Mouse (Mus musculus) left cerebral cortex, adult 11 months (tissue): ENCODE results near the gene Plekhj1.
"Not testable (repeated sequence)": the region's sequence is repeated elsewhere in the genome, so short reads cannot be mapped to it uniquely, and the experiment has no call there.

Experiments
- DNase-seq: peaks from one replicate; pipeline ENCODE4 v3.0.0; 2022; ENCODE audit warnings: low spot score

Plekhj1 gene

DNA sequence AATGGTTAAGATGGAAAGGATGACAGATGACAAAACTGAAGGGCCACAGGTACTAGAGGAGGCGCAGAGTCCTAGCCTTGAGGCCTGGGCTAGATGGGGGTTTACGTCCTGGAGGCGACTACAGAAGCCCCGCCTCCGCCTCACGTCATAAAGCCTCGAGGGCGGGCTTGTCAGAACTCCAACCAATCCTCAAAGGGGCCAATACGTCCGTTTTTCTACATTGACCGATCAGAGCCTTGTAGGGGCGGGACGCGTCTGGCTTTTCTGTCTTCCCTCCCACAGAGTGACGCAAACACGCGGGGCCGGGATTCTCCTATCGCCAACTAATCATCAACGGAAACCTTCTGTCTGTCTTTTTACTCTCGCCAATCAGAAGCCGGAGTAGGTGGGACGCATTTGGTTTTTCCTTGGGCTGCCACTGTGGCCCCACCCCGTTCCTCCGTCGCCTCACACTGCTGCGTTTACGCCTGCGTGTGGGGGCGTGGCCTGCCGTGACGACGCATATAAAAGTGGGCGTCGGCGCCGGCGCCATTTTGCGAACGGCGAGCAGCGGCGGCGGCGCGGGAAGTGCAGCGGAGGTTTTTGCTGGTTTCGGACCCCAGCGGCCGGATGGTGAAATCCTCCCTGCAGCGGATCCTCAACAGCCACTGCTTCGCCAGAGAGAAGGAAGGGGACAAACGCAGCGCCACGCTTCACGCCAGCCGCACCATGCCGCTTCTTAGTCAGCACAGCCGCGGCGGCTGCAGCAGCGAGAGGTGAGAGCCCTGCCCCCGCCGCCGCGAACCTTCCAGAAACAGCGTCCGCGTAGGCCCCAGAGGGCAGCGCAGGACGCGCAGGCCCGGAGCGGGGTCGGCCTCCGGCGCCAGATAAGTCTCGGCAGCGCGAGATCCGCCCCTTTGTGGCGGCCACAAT, 28.0 kb upstream of the Plekhj1 start, which contains the start of gene Oaz1:
Gene Oaz1 (plus strand): TSS at position 506 of the 912 bp plus-strand sequence.
- peak; percentile 100 for DNase-seq

DNA sequence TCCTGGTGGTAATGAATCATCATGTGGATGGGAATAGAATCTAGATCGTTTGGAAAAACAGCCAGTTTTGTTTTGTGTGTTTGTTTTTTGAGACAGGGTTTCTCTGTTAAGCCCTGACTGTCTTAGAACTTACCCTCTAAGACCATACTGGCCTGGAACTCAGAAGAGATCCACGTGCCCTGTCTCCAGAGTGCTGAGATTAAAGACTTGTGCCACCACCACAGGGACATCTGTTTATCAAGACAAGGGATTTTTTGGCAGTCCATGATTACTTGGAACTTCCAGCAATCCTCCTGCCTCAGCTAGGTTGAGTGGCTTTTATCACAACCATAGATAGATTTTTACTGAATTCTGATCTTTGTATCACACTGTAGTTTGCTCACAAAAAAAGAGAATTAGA, 26.4 kb upstream of the Plekhj1 start:
- no peak for DNase-seq

- no peak for DNase-seq
Measured at GRCm38 (mm10) chr10:80823847-80824643, 25.6 kb upstream of the Plekhj1 start.

- DNase-seq: no peak
Measured at GRCm38 (mm10) chr10:80823316-80823715, 24.9 kb upstream of the Plekhj1 start.

- DNase-seq: no peak
Measured at GRCm38 (mm10) chr10:80822528-80822927, 24.1 kb upstream of the Plekhj1 start.

GRCm38 (mm10) chr10:80821991-80822390, 23.6 kb upstream of the Plekhj1 start:
- no peak for DNase-seq

- no peak for DNase-seq
Measured at GRCm38 (mm10) chr10:80819406-80819805, 21.0 kb upstream of the Plekhj1 start.

DNA sequence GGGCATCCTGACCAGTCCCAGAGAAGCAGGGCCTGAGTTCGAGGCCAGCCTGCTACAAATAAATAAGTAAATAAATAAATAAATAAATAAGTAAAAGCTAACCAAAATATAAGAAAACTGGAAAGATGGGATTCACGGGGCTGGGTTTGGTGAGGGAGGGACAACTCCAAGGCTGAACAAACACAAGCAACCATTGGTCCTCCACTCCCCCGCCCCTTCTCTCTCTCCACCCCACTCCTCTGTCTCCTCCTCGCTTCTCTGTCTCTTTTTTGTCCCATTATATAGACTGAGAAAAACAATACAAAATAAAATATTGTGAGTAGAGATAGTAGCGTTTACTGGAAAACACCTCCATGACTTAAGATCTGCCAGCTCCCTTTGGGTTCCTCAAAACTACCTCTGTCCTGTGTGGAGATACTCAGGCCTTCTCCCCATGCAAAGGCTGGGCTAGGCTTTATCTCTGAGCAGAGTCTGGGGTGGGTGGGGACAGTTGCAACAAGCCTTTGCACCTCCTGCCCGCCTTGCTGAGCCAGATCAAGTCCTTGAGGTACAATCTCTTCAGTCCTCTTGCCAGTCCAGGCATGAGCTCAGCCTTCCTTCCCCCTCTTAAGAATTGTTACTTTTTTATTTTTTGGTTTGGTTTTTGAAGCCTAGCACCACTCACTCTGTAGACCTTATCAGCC, 20.3 kb upstream of the Plekhj1 start:
- no peak for DNase-seq

GRCm38 (mm10) chr10:80817955-80818354, 19.5 kb upstream of the Plekhj1 start:
- not testable (repeated sequence) for DNase-seq

- no peak for DNase-seq
Measured at GRCm38 (mm10) chr10:80817164-80817563, 18.7 kb upstream of the Plekhj1 start.

- not testable (repeated sequence) for DNase-seq
Measured at GRCm38 (mm10) chr10:80816303-80816702, 17.9 kb upstream of the Plekhj1 start.

GRCm38 (mm10) chr10:80814800-80815199, 16.4 kb upstream of the Plekhj1 start:
- no peak for DNase-seq

DNA sequence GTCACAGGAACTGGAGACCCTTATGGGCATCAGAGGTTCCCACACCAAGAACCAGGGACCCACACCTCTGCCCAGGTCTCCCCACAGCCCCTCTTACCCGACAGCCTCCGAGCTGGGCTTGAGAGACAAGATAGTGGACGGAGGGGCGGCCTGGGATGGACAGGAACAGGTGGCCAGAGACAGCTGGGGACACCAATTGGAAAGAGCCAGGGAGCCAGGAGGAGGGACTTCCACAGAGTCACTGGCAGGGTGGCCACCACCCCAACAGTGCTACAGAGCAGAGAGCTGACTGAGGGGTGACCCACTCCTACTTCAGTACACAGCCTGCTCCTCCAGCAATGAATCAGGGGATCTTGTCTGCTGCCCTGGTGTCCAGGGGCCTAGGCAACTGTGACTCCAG, 14.9 kb upstream of the Plekhj1 start, which contains the start of gene Jsrp1:
Gene Jsrp1 (minus strand): TSS at position 133 of the 400 bp plus-strand sequence.
- no peak for DNase-seq

DNA sequence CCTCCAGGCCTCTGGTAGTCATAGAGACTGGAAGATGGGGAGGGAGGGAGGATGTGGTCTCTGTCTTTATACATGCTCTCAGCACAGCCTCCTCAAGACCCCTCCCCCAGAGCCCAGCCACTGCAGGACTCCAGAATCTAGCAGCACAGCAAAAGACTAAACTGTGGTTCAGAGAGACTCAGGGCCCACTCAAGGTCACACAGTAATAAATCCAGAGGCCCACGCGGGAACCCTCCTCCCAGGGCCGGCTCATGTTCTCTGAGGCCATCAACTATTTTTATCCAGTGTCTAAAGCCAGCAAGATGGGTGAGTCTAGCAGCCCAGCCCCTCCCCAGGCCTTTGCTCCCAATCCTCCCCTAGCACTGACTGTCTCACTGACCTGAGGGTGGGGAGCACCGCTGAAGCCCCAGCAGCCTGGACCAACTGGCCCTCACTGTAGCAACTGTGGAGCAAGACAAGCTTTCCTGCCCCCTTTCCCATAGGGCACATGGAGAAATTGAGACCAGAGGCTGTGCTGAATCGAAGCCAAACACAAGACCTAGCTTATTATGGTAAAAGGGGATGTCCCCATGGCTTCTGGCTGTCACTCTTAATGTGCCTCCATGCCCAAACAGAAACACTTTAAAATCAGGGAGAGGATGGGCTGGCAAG, 14.1 kb upstream of the Plekhj1 start:
- no peak for DNase-seq

DNA sequence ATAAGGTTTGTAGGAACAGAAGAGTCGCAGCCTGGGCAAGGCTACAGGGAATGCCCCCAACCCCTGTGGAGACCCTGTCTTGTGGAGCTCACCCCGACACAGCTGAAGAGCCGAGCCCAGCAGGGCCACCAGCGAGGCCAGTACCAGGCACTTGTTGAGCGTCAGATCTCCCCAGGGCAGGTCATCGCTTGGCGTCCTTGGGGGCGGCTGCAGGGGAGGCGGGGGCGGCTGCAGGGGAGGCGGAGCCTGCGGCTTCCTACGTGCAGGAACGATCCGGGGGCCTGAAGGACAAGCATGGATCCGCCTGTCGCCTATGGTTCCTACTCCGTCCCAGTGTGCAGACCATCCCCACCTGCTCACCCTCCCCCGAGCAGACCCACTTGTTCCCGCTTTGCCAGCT, 11.7 kb upstream of the Plekhj1 start:
- no peak for DNase-seq

- DNase-seq: no peak
Measured at GRCm38 (mm10) chr10:80808985-80809632, 10.7 kb upstream of the Plekhj1 start.

DNA sequence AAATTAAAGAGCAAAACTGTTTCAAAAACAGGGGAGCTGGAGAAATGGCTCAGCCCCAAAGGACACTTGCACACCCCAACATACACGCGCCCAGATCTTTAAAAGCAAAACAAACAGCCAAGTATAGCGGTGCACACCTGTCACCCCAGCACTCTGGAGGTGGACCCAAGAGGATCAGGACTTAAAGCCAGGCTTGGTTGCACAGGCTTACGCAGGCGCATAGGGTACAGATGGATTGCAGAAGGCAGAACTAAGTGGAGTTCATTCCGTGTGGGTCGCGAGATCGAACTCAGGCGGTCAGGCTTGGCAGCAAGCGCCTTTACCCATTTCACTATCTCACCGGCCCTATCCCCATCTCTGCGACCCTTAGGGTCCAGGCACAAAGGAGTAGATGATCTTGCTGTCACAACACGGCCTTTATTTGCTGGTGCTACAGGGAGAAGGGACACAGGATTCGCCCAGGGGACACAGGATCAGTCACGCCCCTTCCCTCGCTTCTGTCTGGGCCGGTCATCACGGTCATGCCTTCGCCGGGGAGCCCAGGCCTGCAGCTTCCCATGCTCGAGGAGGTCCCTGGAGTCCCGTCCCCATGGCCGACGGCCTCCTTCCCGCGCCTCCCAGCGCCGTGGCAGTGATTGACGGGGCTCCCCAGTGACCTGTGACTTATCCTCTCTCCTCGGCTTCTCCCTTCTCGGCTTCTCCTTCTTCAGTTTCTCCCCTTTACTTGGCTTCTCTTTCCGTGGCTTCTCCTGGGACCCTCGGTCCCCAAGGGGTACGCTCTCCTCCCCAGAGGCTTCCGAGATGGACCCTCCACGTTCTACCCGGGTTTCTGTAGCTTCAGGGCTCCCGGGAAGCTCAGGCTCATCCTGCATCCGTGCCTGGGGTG, 9.9 kb upstream of the Plekhj1 start:
- no peak for DNase-seq

DNA sequence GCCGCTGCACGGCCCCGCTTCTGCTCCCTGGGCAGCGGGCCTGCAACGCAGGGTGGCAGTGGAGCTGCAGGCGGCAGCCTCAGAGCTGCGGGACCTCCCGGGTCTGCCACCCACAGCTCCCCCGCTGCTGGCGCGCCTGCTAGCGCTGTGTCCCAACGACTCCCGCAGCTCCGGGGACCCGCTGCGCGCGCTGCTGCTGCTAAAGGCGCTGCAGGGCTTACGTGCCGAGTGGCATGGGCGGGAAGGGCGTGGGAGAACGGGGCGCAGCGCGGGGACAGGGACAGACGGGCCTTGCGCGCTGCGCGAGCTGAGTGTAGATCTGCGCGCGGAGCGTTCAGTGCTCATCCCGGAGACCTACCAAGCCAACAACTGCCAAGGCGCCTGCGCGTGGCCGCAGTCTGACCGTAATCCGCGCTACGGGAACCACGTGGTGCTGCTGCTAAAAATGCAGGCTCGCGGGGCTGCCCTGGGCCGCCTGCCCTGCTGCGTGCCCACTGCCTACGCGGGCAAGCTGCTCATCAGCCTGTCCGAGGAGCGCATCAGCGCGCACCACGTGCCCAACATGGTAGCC, 8.7 kb upstream of the Plekhj1 start:
- DNase-seq: peak; percentile 87

GRCm38 (mm10) chr10:80806341-80807056, 8.1 kb upstream of the Plekhj1 start:
- DNase-seq: no peak
